Mouse (Mus musculus): Measurements from ENCODE around the gene Exosc3. TPM values are rescaled to one million over a fixed set of nuclear protein-coding genes. Genes with fewer than 3 reads are reported as not detected.

Gene Exosc3
- polyA plus RNA-seq, 1 experiment: 23.3 TPM

DNA sequence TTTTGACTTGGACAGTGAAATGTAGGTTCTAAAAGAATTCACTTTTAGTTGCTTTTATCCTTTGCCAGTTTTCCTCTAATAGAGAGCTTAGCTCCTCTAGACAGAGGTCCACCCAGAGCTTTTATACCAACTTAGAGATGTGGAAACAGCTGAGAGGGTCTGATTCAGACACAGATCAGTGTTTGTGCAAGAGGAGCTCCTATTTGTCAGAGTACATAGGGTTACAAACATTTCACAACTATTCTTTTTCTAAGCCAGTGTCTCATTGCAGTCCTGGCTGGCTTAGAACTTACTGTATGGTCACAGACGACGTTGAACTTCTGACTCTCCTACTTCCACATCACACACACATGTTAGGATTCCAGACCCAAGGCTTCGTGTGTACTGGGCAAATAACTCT, 14.1 kb upstream of the Exosc3 start:
- H3K4me3 ChIP-seq (replicated peaks; ENCODE audit: insufficient read depth, low read depth, low read length): no peak overlapping the region
- H3K27ac ChIP-seq (ENCODE audit: insufficient read depth, low read length): no peak overlapping the region
- H3K27me3 ChIP-seq (ENCODE audit: control insufficient read depth, insufficient read depth, low read length): no peaks in the 10 kb centered on the region
- H3K4me1 ChIP-seq (ENCODE audit: control insufficient read depth, insufficient read depth, low read length): no peaks in the 10 kb centered on the region
- no peak for TF ChIP-seq POLR2A (IDR thresholded peaks at IDR 0.05; ENCODE audit: borderline replicate concordance, insufficient read depth, low read length)
- no peak for TF ChIP-seq CTCF (IDR thresholded peaks at IDR 0.05; ENCODE audit: borderline replicate concordance, insufficient read depth, low read depth, low read length)
- WGBS: 88% methylated on average over 3 of the region's 3 CpGs
- no peak for DNase-seq

DNA sequence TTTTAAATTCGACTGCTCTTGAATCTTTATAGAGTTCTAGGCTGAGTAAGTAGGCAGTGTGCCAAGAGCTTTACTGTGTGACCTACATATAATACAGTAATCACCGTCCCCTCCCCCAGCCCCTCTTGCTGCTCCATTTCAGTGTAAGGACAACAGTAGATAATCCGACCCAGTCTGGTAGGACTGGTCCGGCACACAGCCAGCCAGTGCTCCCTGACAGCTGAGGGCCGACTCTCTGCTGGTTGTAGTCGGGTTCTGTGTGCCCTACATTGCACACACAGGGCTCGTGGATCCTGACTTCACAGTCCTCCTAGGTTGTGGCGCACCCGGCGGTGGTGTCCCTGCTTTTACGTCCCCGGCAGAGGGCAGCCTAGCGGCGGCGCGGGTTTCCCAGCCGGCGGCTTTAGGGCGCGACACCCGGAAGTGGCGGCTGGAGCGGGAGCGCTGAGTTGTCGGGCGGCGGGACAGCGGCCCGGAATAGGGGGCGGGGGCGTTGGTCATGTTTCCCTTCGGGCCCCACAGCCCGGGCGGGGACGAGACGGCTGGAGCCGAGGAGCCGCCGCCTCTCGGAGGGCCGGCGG, 773 bp downstream of the Exosc3 start, which contains the start of gene Dcaf10:
Dcaf10 (plus strand) TSS at position 433 of the 581 bp plus-strand sequence.
- Histone ChIP-seq H3K27me3 (ENCODE audit: control insufficient read depth, insufficient read depth, low read length) (no peaks in the 10 kb centered on the region), H3K4me3 (replicated peaks; ENCODE audit: insufficient read depth, low read depth, low read length) (peak within 1 kb of the TSS; percentile 91), H3K4me1 (ENCODE audit: control insufficient read depth, insufficient read depth, low read length) (peaks cover 3% of the 10 kb centered on the region; the same call in 1 of the 2 replicates), H3K27ac (ENCODE audit: insufficient read depth, low read length) (peak within 1 kb of the TSS; percentile 95)
- TF ChIP-seq POLR2A (IDR thresholded peaks at IDR 0.05; ENCODE audit: borderline replicate concordance, insufficient read depth, low read length) (peak; percentile 93), CTCF (IDR thresholded peaks at IDR 0.05; ENCODE audit: borderline replicate concordance, insufficient read depth, low read depth, low read length) (no peak)
- peak; percentile 92 to 96 for DNase-seq
- WGBS: under 1% methylated on average over 36 of the region's 42 CpGs

GRCm38 (mm10) chr4:45341226-45341625, 1.3 kb downstream of the Exosc3 start:
- Histone ChIP-seq H3K4me3 (replicated peaks; ENCODE audit: insufficient read depth, low read depth, low read length) (peak overlapping the region; percentile 91), H3K4me1 (ENCODE audit: control insufficient read depth, insufficient read depth, low read length) (peaks cover 3% of the 10 kb centered on the region; the same call in 1 of the 2 replicates), H3K27ac (ENCODE audit: insufficient read depth, low read length) (peak overlapping the region; percentile 34; the same call in 1 of the 2 replicates), H3K27me3 (ENCODE audit: control insufficient read depth, insufficient read depth, low read length) (no peaks in the 10 kb centered on the region; the same call in 1 of the 2 replicates)
- peak in 1 of 2 experiments; percentile 25 for DNase-seq
- WGBS: 45% methylated on average over 9 of the region's 9 CpGs
- no peak for TF ChIP-seq POLR2A (IDR thresholded peaks at IDR 0.05; ENCODE audit: borderline replicate concordance, insufficient read depth, low read length)
- TF ChIP-seq CTCF (IDR thresholded peaks at IDR 0.05; ENCODE audit: borderline replicate concordance, insufficient read depth, low read depth, low read length): no peak

GRCm38 (mm10) chr4:45332466-45332865, 10.1 kb downstream of the Exosc3 start:
- DNase-seq: no peak
- Histone ChIP-seq H3K4me3 (replicated peaks; ENCODE audit: insufficient read depth, low read depth, low read length) (no peak overlapping the region), H3K4me1 (ENCODE audit: control insufficient read depth, insufficient read depth, low read length) (no peaks in the 10 kb centered on the region), H3K27ac (ENCODE audit: insufficient read depth, low read length) (no peak overlapping the region), H3K27me3 (ENCODE audit: control insufficient read depth, insufficient read depth, low read length) (no peaks in the 10 kb centered on the region; the same call in 1 of the 2 replicates)
- 58% methylated on average over 3 of the region's 3 CpGs for WGBS
- no peak for TF ChIP-seq CTCF (IDR thresholded peaks at IDR 0.05; ENCODE audit: borderline replicate concordance, insufficient read depth, low read depth, low read length)

DNA sequence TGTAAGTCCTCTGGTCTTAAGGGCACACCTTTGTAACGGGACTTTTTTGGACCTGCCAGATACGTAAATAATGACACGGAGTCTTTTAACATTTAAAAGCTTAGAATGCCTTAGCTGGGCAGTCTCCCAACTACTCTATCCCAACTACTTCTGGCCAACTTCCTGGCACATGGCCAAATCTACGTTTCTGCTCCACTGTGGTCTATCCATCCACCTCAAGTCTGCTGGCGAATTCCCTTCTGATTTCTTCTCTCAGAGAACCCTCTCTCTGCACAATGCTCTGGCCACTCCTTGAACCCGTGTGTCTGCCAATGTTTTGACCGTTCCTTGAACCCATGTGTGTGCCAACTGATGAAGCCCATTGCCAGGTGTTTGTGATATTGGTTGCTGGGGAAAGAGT, 11.4 kb downstream of the Exosc3 start:
- DNase-seq: no peak
- 37% methylated on average over 7 of the region's 7 CpGs for WGBS

GRCm38 (mm10) chr4:45320159-45320816, 22.2 kb downstream of the Exosc3 start:
- peaks cover 3% of the 10 kb centered on the region for H3K4me1 ChIP-seq (ENCODE audit: control insufficient read depth, insufficient read depth, low read length)
- no peaks in the 10 kb centered on the region; the same call in 1 of the 2 replicates for H3K27me3 ChIP-seq (ENCODE audit: control insufficient read depth, insufficient read depth, low read length)
- peak overlapping the region; percentile 77 for H3K4me3 ChIP-seq (replicated peaks; ENCODE audit: insufficient read depth, low read depth, low read length)
- WGBS: under 1% methylated on average over 56 of the region's 56 CpGs
- peak; percentile 89 to 90 for DNase-seq
- H3K27ac ChIP-seq (ENCODE audit: insufficient read depth, low read length): peak overlapping the region; percentile 56
- TF ChIP-seq POLR2A (IDR thresholded peaks at IDR 0.05; ENCODE audit: borderline replicate concordance, insufficient read depth, low read length): peak; percentile 71
- TF ChIP-seq CTCF (IDR thresholded peaks at IDR 0.05; ENCODE audit: borderline replicate concordance, insufficient read depth, low read depth, low read length): no peak

More for the DNA sequence above, 11.4 kb downstream of the Exosc3 start:
- TF ChIP-seq POLR2A (IDR thresholded peaks at IDR 0.05; ENCODE audit: borderline replicate concordance, insufficient read depth, low read length) (no peak), CTCF (IDR thresholded peaks at IDR 0.05; ENCODE audit: borderline replicate concordance, insufficient read depth, low read depth, low read length) (no peak)
- Histone ChIP-seq H3K27ac (ENCODE audit: insufficient read depth, low read length) (no peak overlapping the region), H3K4me3 (replicated peaks; ENCODE audit: insufficient read depth, low read depth, low read length) (no peak overlapping the region), H3K4me1 (ENCODE audit: control insufficient read depth, insufficient read depth, low read length) (no peaks in the 10 kb centered on the region), H3K27me3 (ENCODE audit: control insufficient read depth, insufficient read depth, low read length) (no peaks in the 10 kb centered on the region; the same call in 1 of the 2 replicates)

DNA sequence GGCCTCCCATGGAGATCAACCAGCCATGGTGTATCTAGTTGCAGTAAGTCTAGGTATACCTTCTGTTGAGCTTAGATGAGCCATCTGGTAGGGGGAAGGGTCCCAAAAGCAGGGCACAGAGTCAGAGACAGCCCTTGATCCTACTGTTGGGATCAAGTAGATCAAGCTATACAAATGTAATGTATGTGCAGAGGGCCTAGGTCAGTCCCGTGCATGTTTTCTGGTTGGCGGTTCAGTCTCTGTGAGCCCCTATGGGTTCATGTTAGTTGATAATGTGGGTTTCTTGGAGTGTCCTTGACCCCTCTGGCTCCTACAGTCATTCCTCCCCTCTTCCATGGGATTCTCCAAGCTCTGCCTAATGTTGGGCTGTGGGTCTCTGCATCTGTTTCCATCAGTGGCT, 31.5 kb downstream of the Exosc3 start:
- DNase-seq: no peak
- H3K27me3 ChIP-seq (ENCODE audit: control insufficient read depth, insufficient read depth, low read length): no peaks in the 10 kb centered on the region
- H3K4me1 ChIP-seq (ENCODE audit: control insufficient read depth, insufficient read depth, low read length): no peaks in the 10 kb centered on the region
- 95% methylated on average over 2 of the region's 2 CpGs for WGBS
- no peak overlapping the region for H3K27ac ChIP-seq (ENCODE audit: insufficient read depth, low read length)
- no peak overlapping the region for H3K4me3 ChIP-seq (replicated peaks; ENCODE audit: insufficient read depth, low read depth, low read length)
- TF ChIP-seq CTCF (IDR thresholded peaks at IDR 0.05; ENCODE audit: borderline replicate concordance, insufficient read depth, low read depth, low read length) (no peak), POLR2A (IDR thresholded peaks at IDR 0.05; ENCODE audit: borderline replicate concordance, insufficient read depth, low read length) (no peak)

GRCm38 (mm10) chr4:45308606-45309005, 33.9 kb downstream of the Exosc3 start:
- H3K4me3 ChIP-seq (replicated peaks; ENCODE audit: insufficient read depth, low read depth, low read length): no peak overlapping the region
- TF ChIP-seq POLR2A (IDR thresholded peaks at IDR 0.05; ENCODE audit: borderline replicate concordance, insufficient read depth, low read length): no peak
- TF ChIP-seq CTCF (IDR thresholded peaks at IDR 0.05; ENCODE audit: borderline replicate concordance, insufficient read depth, low read depth, low read length): no peak
- no peak overlapping the region for H3K27ac ChIP-seq (ENCODE audit: insufficient read depth, low read length)
- no peaks in the 10 kb centered on the region for H3K4me1 ChIP-seq (ENCODE audit: control insufficient read depth, insufficient read depth, low read length)
- no peaks in the 10 kb centered on the region for H3K27me3 ChIP-seq (ENCODE audit: control insufficient read depth, insufficient read depth, low read length)
- WGBS: 94% methylated on average over 6 of the region's 6 CpGs
- no peak for DNase-seq

All from cerebellum, adult 2 months (tissue).